Comparison of ENCODE assay signal across 8 mouse cellular contexts in genomic region chr5:110285156-110285555, GRCm38 (mm10). TPM values are rescaled to one million over a fixed set of nuclear protein-coding genes. Genes with fewer than 3 reads are reported as not detected.
A peak's percentile ranks its signal among the peaks of the same experiment; 100 is the strongest.
DNase-seq lines count a peak whose midpoint lies in the region; ATAC-seq and TF ChIP-seq lines count a peak whose summit lies in the region.

No protein-coding gene starts in this region.

- under 1% methylated on average over 15 of the region's 15 CpGs for WGBS in intestine, postnatal 0 days
- WGBS in macrophage (ENCODE audit: missing documents) = 2% methylated on average over 15 of the region's 15 CpGs

- peak overlapping the region; percentile 100 for H3K4me2 ChIP-seq in intestine, postnatal 0 days (replicated peaks; ENCODE audit: low read depth)

- peak; percentile 12; the same call in 1 of the 2 replicates for ATAC-seq in erythroblast, adult 5-6 weeks (replicated peaks; ENCODE audit: low FRiP score, poor library complexity, severe bottlenecking)
- ATAC-seq in intestine, postnatal 0 days = no peak

- H3K4me1 ChIP-seq in intestine, postnatal 0 days (replicated peaks; ENCODE audit: control insufficient read depth, insufficient read depth, low read length) = no peaks in the 10 kb centered on the region

- peak overlapping the region; percentile 64 for H3K4me3 ChIP-seq in intestine, postnatal 0 days (ENCODE audit: low read depth, low read length)
- H3K4me3 ChIP-seq in macrophage (ENCODE audit: inconsistent target) = peak overlapping the region; percentile 59

- H3K27me3 ChIP-seq in intestine, postnatal 0 days (replicated peaks; ENCODE audit: control insufficient read depth, insufficient read depth, low read length) = no peaks in the 10 kb centered on the region

- H3K79me2 ChIP-seq in macrophage (ENCODE audit: inconsistent target) = no peaks in the 10 kb centered on the region

- H3K36me3 ChIP-seq in intestine, postnatal 0 days (ENCODE audit: control insufficient read depth, insufficient read depth) = peaks cover 7% of the 10 kb centered on the region; the same call in 1 of the 2 replicates
- no peaks in the 10 kb centered on the region for H3K36me3 ChIP-seq in macrophage (ENCODE audit: inconsistent target)

- no peak for TF ChIP-seq CTCF in intestine, postnatal 0 days (IDR thresholded peaks at IDR 0.05; ENCODE audit: low read depth)

- H3K27ac ChIP-seq in intestine, postnatal 0 days (ENCODE audit: low read depth, low read length) = no peak overlapping the region
- H3K27ac ChIP-seq in macrophage = no peak overlapping the region

- H3K9ac ChIP-seq in intestine, postnatal 0 days (ENCODE audit: low read depth, low read length) = no peak overlapping the region

- DNase-seq in thymus, postnatal 25 days = peak; percentile 8
- no peak for DNase-seq in thymus, postnatal 36 days
- no peak for DNase-seq in MN1 (ENCODE audit: low spot score)
- no peak for DNase-seq in right cerebral cortex, postnatal 36 days (ENCODE audit: low spot score in 2 of 2)
- no peak for DNase-seq in frontal cortex, postnatal 25 days (ENCODE audit: low spot score in 2 of 2)

- H3K9me3 ChIP-seq in intestine, postnatal 0 days (ENCODE audit: control insufficient read depth) = no peaks in the 10 kb centered on the region

RNA-seq across cellular contexts. Expression of gene Pxmp2, which starts 0.8 kb away (rescaled TPM):
- total RNA-seq in erythroblast, adult 5-6 weeks (2015; ENCODE audit: low replicate concordance) = 4.2 and 8.6 TPM in 2 replicates
- 0.94 and 3.6 TPM in 2 replicates for total RNA-seq in erythroblast, adult 5-6 weeks (2017; ENCODE audit: low replicate concordance)
- 5.8 and 6.3 TPM in 2 replicates for polyA plus RNA-seq in intestine, postnatal 0 days (2015; fragmentation: Nextera tagmentation; extraction: Ambion mirVana)
- total RNA-seq in macrophage (2018; cell fraction: chromatin; rRNA removed) = 1 to 10 TPM in 5 of 26 experiments, under 1 TPM in 1, not detected in 20; 0.58 to 3.5 (median 1.8) TPM
- total RNA-seq in macrophage (2018; cell fraction: cytosol; rRNA removed) = 1 to 10 TPM in 18 of 26 experiments, under 1 TPM in 8; 0.59 to 2.1 (median 1.2) TPM
- 1 to 10 TPM in 5 of 26 experiments, under 1 TPM in 6, not detected in 15; 0.59 to 5.6 (median 0.83) TPM for total RNA-seq in macrophage (2018; cell fraction: nucleus; rRNA removed)
- 1.5 to 1.8 TPM (median 1.5 TPM) in 3 replicates for polyA plus RNA-seq in macrophage (2018)

RNA-seq across cellular contexts. Expression of gene Pole, which starts 0.9 kb away (rescaled TPM):
- 27.6 and 46.1 TPM in 2 replicates for total RNA-seq in erythroblast, adult 5-6 weeks (2015; ENCODE audit: low replicate concordance)
- total RNA-seq in erythroblast, adult 5-6 weeks (2017; ENCODE audit: low replicate concordance) = 24.4 and 25.5 TPM in 2 replicates
- polyA plus RNA-seq in intestine, postnatal 0 days (2015; fragmentation: Nextera tagmentation; extraction: Ambion mirVana) = 4.7 and 5.1 TPM in 2 replicates
- 10 to 100 TPM in 6 of 26 experiments, 1 to 10 TPM in 19, under 1 TPM in 1; 0.59 to 19.8 (median 6.4) TPM for total RNA-seq in macrophage (2018; cell fraction: chromatin; rRNA removed)
- total RNA-seq in macrophage (2018; cell fraction: cytosol; rRNA removed) = 1 to 10 TPM; 1.1 to 3.2 (median 1.9) TPM
- total RNA-seq in macrophage (2018; cell fraction: nucleus; rRNA removed) = 10 to 100 TPM in 2 of 26 experiments, 1 to 10 TPM in 24; 1.2 to 37.0 (median 2.7) TPM
- 0.57 to 14.9 TPM (median 4.5 TPM) in 3 replicates for polyA plus RNA-seq in macrophage (2018)

RNA-seq across cellular contexts. Expression of gene Pgam5, which starts 15.4 kb away (rescaled TPM):
- total RNA-seq in erythroblast, adult 5-6 weeks (2015; ENCODE audit: low replicate concordance) = 11.9 and 14.0 TPM in 2 replicates
- 9.6 and 13.9 TPM in 2 replicates for total RNA-seq in erythroblast, adult 5-6 weeks (2017; ENCODE audit: low replicate concordance)
- 25.5 and 26.4 TPM in 2 replicates for polyA plus RNA-seq in intestine, postnatal 0 days (2015; fragmentation: Nextera tagmentation; extraction: Ambion mirVana)
- total RNA-seq in macrophage (2018; cell fraction: chromatin; rRNA removed) = 10 to 100 TPM in 22 of 26 experiments, 1 to 10 TPM in 4; 4.7 to 39.2 (median 20.7) TPM
- total RNA-seq in macrophage (2018; cell fraction: cytosol; rRNA removed) = 10 to 100 TPM; 15.7 to 28.5 (median 22.6) TPM
- total RNA-seq in macrophage (2018; cell fraction: nucleus; rRNA removed) = 10 to 100 TPM in 25 of 26 experiments, 1 to 10 TPM in 1; 9.4 to 38.0 (median 17.8) TPM
- polyA plus RNA-seq in macrophage (2018) = 13.1 to 37.7 TPM (median 18.8 TPM) in 3 replicates

RNA-seq across cellular contexts. Expression of gene Ankle2, which starts 54.4 kb away (rescaled TPM):
- 24.0 and 31.5 TPM in 2 replicates for total RNA-seq in erythroblast, adult 5-6 weeks (2015; ENCODE audit: low replicate concordance)
- total RNA-seq in erythroblast, adult 5-6 weeks (2017; ENCODE audit: low replicate concordance) = 25.6 and 41.6 TPM in 2 replicates
- 8.7 and 9.5 TPM in 2 replicates for polyA plus RNA-seq in intestine, postnatal 0 days (2015; fragmentation: Nextera tagmentation; extraction: Ambion mirVana)
- total RNA-seq in macrophage (2018; cell fraction: chromatin; rRNA removed) = 100 to 1,000 TPM in 2 of 26 experiments, 10 to 100 TPM in 24; 10.9 to 103 (median 65.8) TPM
- 10 to 100 TPM; 28.5 to 85.5 (median 49.6) TPM for total RNA-seq in macrophage (2018; cell fraction: cytosol; rRNA removed)
- 100 to 1,000 TPM in 2 of 26 experiments, 10 to 100 TPM in 24; 22.2 to 116 (median 68.2) TPM for total RNA-seq in macrophage (2018; cell fraction: nucleus; rRNA removed)
- 22.8 to 37.6 TPM (median 32.0 TPM) in 3 replicates for polyA plus RNA-seq in macrophage (2018)

RNA-seq across cellular contexts. Expression of gene P2rx2, which starts 57.9 kb away (rescaled TPM):
- total RNA-seq in erythroblast, adult 5-6 weeks (2015; ENCODE audit: low replicate concordance) = not detected in 2 replicates
- not detected in 2 replicates for total RNA-seq in erythroblast, adult 5-6 weeks (2017; ENCODE audit: low replicate concordance)
- 1.6 TPM in 2 replicates for polyA plus RNA-seq in intestine, postnatal 0 days (2015; fragmentation: Nextera tagmentation; extraction: Ambion mirVana)
- not detected for total RNA-seq in macrophage (2018; cell fraction: chromatin; rRNA removed)
- total RNA-seq in macrophage (2018; cell fraction: cytosol; rRNA removed) = not detected
- total RNA-seq in macrophage (2018; cell fraction: nucleus; rRNA removed) = not detected
- not detected in 3 replicates for polyA plus RNA-seq in macrophage (2018)
